Mouse (Mus musculus): ENCODE data around the gene Shisa6. TPM values are rescaled to one million over a fixed set of nuclear protein-coding genes. Genes with fewer than 3 reads are reported as not detected.
A peak's percentile ranks its signal among the peaks of the same experiment; 100 is the strongest.

Gene Shisa6
- polyA plus RNA-seq, 1 experiment, result 10.2 TPM

- DNase-seq (ENCODE audit: extremely low spot score in 1 of 2, low spot score in 1 of 2), result no peak
Observed at GRCm38 (mm10) chr11:66260205-66260604, 265.6 kb downstream of the Shisa6 start.

- DNase-seq (ENCODE audit: extremely low spot score in 1 of 2, low spot score in 1 of 2), result no peak
Observed at GRCm38 (mm10) chr11:66258851-66259250, 266.9 kb downstream of the Shisa6 start.

- peak in 1 of 2 experiments; percentile 39 for DNase-seq (ENCODE audit: extremely low spot score in 1 of 2, low spot score in 1 of 2)
Observed at GRCm38 (mm10) chr11:66247115-66247514, 278.6 kb downstream of the Shisa6 start.

- DNase-seq (ENCODE audit: extremely low spot score in 1 of 2, low spot score in 1 of 2), result no peak
Observed at GRCm38 (mm10) chr11:66236557-66236956, 289.2 kb downstream of the Shisa6 start.

- DNase-seq (ENCODE audit: extremely low spot score in 1 of 2, low spot score in 1 of 2), result no peak
Observed at GRCm38 (mm10) chr11:66232891-66233290, 292.9 kb downstream of the Shisa6 start.

- DNase-seq (ENCODE audit: extremely low spot score in 1 of 2, low spot score in 1 of 2), result peak; percentile 28 to 52
Observed at GRCm38 (mm10) chr11:66222133-66222532, 303.6 kb downstream of the Shisa6 start.

- DNase-seq (ENCODE audit: extremely low spot score in 1 of 2, low spot score in 1 of 2), result peak; percentile 40 to 70
Observed at GRCm38 (mm10) chr11:66218469-66218868, 307.3 kb downstream of the Shisa6 start.

- DNase-seq (ENCODE audit: extremely low spot score in 1 of 2, low spot score in 1 of 2), result peak in 1 of 2 experiments; percentile 63
Observed at GRCm38 (mm10) chr11:66188627-66189287, 337.0 kb downstream of the Shisa6 start.

- no peak for DNase-seq (ENCODE audit: extremely low spot score in 1 of 2, low spot score in 1 of 2)
Observed at GRCm38 (mm10) chr11:66188146-66188545, 337.6 kb downstream of the Shisa6 start.

GRCm38 (mm10) chr11:66177781-66178180, 348.0 kb downstream of the Shisa6 start:
- no peak for DNase-seq (ENCODE audit: extremely low spot score in 1 of 2, low spot score in 1 of 2)

- peak; percentile 88 for DNase-seq (ENCODE audit: extremely low spot score in 1 of 2, low spot score in 1 of 2)
Observed at GRCm38 (mm10) chr11:66167801-66168651, 357.7 kb downstream of the Shisa6 start, which contains the start of gene Dnah9. Gene Dnah9, minus strand, starts transcription at chr11:66168551.

GRCm38 (mm10) chr11:66164022-66164421, 361.7 kb downstream of the Shisa6 start:
- DNase-seq (ENCODE audit: extremely low spot score in 1 of 2, low spot score in 1 of 2), result peak in 1 of 2 experiments; percentile 11

Data from frontal cortex, adult 2 months (tissue).